13 mouse cellular contexts compared by ENCODE assay signal in the genomic region with DNA sequence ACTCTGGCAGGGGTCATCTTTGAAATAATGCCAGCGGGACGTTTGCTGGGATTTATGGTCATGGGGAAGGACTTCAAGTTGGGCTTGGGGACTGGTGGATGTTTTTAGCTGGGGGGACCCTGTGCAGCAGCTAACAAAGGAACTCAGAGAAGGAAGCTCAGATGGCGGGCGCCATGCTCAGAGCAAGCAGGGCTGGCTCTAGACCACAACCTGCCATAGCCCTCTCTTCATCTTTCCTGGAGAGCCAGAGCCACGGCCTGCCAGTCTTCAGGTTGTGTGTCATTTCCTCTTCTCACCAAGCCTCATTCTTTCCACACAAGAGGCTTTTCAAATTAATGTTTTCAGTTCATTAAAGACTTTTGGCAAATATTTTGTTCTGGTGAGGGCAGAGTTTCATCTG.
DNase-seq lines count a peak whose midpoint lies in the region; ATAC-seq and TF ChIP-seq lines count a peak whose summit lies in the region.
"Had no signal": no experiment of that assay in that cellular context is flagged by ENCODE, and none has a peak within 500 bp of the region (broad histone marks: within the 10 kb centered on the region; RNA-seq: fewer than 3 reads in every experiment).

No protein-coding gene starts in this region.

- H3K4me2 ChIP-seq in intestine, embryonic 15.5 days (replicated peaks) = no peak overlapping the region
- no peak overlapping the region for H3K4me2 ChIP-seq in intestine, postnatal 0 days (replicated peaks; ENCODE audit: low read depth)
- no peak overlapping the region for H3K4me2 ChIP-seq in embryonic facial prominence, embryonic 14.5 days (ENCODE audit: low read depth, low read length)

- ATAC-seq in intestine, embryonic 15.5 days = no peak
- ATAC-seq in intestine, postnatal 0 days = no peak
- ATAC-seq in common myeloid progenitor, adult 5-6 weeks (replicated peaks; ENCODE audit: low read depth, poor library complexity, severe bottlenecking) = peak; percentile 59
- no peak for ATAC-seq in embryonic facial prominence, embryonic 14.5 days (ENCODE audit: low read depth)
- ATAC-seq in megakaryocyte progenitor cell, adult 5-6 weeks (replicated peaks; ENCODE audit: poor library complexity) = peak; percentile 69
- no peak for ATAC-seq in CD4-positive, CD25-positive, alpha-beta regulatory T cell, adult 4 months
- ATAC-seq: activated CD4-positive, CD25-positive, alpha-beta regulatory T cell, adult 4 months had no signal

- H3K27ac ChIP-seq in intestine, embryonic 15.5 days = 0 out of 2 replicates have a peak overlapping the region, but pooled peaks have one; percentile 17
- H3K27ac ChIP-seq in intestine, postnatal 0 days (ENCODE audit: low read depth, low read length) = no peak overlapping the region
- H3K27ac ChIP-seq in embryonic facial prominence, embryonic 14.5 days (replicated peaks; ENCODE audit: low read depth, low read length) = peak overlapping the region; percentile 10
- H3K27ac ChIP-seq: liver, embryonic 14.5 days; macrophage had no signal

- 63% methylated on average over 5 of the region's 5 CpGs for WGBS in intestine, embryonic 15.5 days
- 60% methylated on average over 5 of the region's 5 CpGs for WGBS in intestine, postnatal 0 days
- 57% methylated on average over 5 of the region's 5 CpGs for WGBS in embryonic facial prominence, embryonic 14.5 days

- H3K4me1 ChIP-seq in intestine, embryonic 15.5 days (replicated peaks) = peaks cover 19% of the 10 kb centered on the region
- H3K4me1 ChIP-seq in intestine, postnatal 0 days (replicated peaks; ENCODE audit: control insufficient read depth, insufficient read depth, low read length) = no peaks in the 10 kb centered on the region
- peaks cover 25% of the 10 kb centered on the region for H3K4me1 ChIP-seq in embryonic facial prominence, embryonic 14.5 days (ENCODE audit: control insufficient read depth, insufficient read depth, low read length)

- H3K27me3 ChIP-seq in intestine, embryonic 15.5 days (replicated peaks) = no peaks in the 10 kb centered on the region
- no peaks in the 10 kb centered on the region for H3K27me3 ChIP-seq in intestine, postnatal 0 days (replicated peaks; ENCODE audit: control insufficient read depth, insufficient read depth, low read length)
- H3K27me3 ChIP-seq in embryonic facial prominence, embryonic 14.5 days (replicated peaks; ENCODE audit: control insufficient read depth, insufficient read depth, low read length) = no peaks in the 10 kb centered on the region

- no peak for DNase-seq in embryonic facial prominence, embryonic 14.5 days (ENCODE audit: low spot score)
- DNase-seq in thymus, postnatal 10 days (ENCODE audit: low spot score in 2 of 2) = no peak
- DNase-seq in gastrocnemius, postnatal 10 days = no peak
- DNase-seq: adrenal gland, postnatal 25 days; cerebellum, adult 9-10 months had no signal

- H3K9me3 ChIP-seq in intestine, embryonic 15.5 days = no peaks in the 10 kb centered on the region
- H3K9me3 ChIP-seq in intestine, postnatal 0 days (ENCODE audit: control insufficient read depth) = no peaks in the 10 kb centered on the region
- no peaks in the 10 kb centered on the region for H3K9me3 ChIP-seq in embryonic facial prominence, embryonic 14.5 days (ENCODE audit: control insufficient read depth, low read length)

- no peak for TF ChIP-seq CTCF in intestine, postnatal 0 days (IDR thresholded peaks at IDR 0.05; ENCODE audit: low read depth)

- no peak overlapping the region for H3K4me3 ChIP-seq in intestine, embryonic 15.5 days (replicated peaks)
- no peak overlapping the region for H3K4me3 ChIP-seq in intestine, postnatal 0 days (ENCODE audit: low read depth, low read length)
- H3K4me3 ChIP-seq in embryonic facial prominence, embryonic 14.5 days (ENCODE audit: low read depth, low read length) = no peak overlapping the region

- no peaks in the 10 kb centered on the region for H3K36me3 ChIP-seq in intestine, embryonic 15.5 days
- no peaks in the 10 kb centered on the region for H3K36me3 ChIP-seq in intestine, postnatal 0 days (ENCODE audit: control insufficient read depth, insufficient read depth)
- H3K36me3 ChIP-seq in embryonic facial prominence, embryonic 14.5 days (ENCODE audit: control insufficient read depth, insufficient read depth, low read length) = no peaks in the 10 kb centered on the region

- H3K9ac ChIP-seq in intestine, embryonic 15.5 days = no peak overlapping the region
- no peak overlapping the region for H3K9ac ChIP-seq in intestine, postnatal 0 days (ENCODE audit: low read depth, low read length)
- H3K9ac ChIP-seq in embryonic facial prominence, embryonic 14.5 days (ENCODE audit: low read depth, low read length) = no peak overlapping the region
- H3K9ac ChIP-seq: liver, embryonic 14.5 days had no signal

Comparison
In these comparisons a context has a peak if more than half of its experiments do, and no peak if none do; other contexts are left out.
1. ATAC-seq: peak in common myeloid progenitor, adult 5-6 weeks (single experiment) and megakaryocyte progenitor cell, adult 5-6 weeks (single experiment); none in intestine, embryonic 15.5 days (single experiment), intestine, postnatal 0 days (single experiment), embryonic facial prominence, embryonic 14.5 days (single experiment) and CD4-positive, CD25-positive, alpha-beta regulatory T cell, adult 4 months (single experiment).